Mouse (Mus musculus) brain, embryonic 14.5 days (tissue): ENCODE results near the gene Spag9.

Experiments
- CTCF ChIP-seq: fragments of 200-500 bp; IDR thresholded peaks from 2 replicates; pipeline ENCODE4 v1.5.1; 2012; ENCODE audit warnings: inconsistent platforms, mild to moderate bottlenecking, moderate library complexity, borderline replicate concordance; ENCODE audit not compliant: insufficient read depth, insufficient read length; ENCODE audit errors: extremely low read depth
- POLR2A ChIP-seq: fragments of 200-500 bp; IDR thresholded peaks from 2 replicates; pipeline ENCODE4 v1.6.1; 2012; ENCODE audit warnings: mild to moderate bottlenecking, inconsistent platforms, borderline replicate concordance; ENCODE audit not compliant: poor library complexity, insufficient read depth, insufficient read length, severe bottlenecking; ENCODE audit errors: extremely low read depth

DNA sequence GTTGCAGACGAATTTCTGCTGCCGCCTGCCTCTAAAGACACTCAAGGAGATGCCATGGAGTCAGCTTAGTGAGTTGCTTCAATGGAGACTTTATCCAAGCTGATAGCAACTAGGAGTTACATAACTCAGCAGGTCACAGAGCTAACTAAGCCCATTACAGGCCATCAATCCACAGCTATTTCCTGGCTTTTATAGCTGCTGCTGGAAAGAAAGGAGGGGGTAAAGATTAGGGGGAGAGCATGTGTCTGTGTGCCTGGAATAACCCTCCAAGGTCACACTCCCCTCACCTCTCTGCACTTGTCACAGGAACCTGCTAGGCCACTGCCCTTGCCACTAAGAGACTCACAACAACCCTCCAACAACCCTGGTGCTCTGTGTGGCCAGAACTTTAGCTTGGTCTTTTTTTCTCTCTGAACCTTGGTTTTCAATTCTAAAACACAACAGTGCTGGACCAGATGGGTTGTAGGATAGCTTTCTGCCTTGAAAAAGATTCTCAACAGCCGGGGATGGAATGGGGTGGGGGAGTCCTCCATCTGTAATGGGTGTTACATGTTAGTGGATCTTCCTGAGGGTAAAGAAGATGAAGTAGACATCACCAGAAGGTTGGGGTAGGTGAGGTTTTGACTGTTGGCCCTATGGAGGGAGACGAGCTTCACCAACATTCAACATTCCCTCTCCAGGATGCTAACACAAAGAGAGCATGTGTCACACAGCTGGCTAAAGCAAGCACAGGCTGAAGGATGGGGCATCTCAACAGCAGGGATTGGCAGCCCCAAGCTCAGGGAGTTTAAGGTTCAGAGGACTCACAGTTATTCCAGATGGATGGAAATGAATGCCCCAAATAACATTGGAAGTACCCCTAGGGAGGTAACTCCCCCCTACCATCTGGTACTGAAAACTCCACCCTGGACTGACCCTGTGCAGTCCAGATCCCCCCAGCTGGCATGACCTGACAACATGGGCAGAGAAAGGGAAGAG, 134.5 kb downstream of the Spag9 start:
- TF ChIP-seq CTCF, result no peak
- no peak for TF ChIP-seq POLR2A
